Mouse (Mus musculus) stomach, embryonic 16.5 days (tissue): ENCODE measurements at regions not wholly inside any gene's neighbourhood (a gene's known extent, or its start where the extent isn't known, plus 50 kb on each side); places are given as distances from the start of the nearest gene placed in this dataset.
"Not testable (repeated sequence)": the region's sequence is repeated elsewhere in the genome, so short reads cannot be mapped to it uniquely, and the experiment has no call there.

ENCODE experiments used
- ATAC-seq: fragments of 200-750 bp; cut with Nextera tagmentation; 2 replicates; pipeline ENCODE4 v1.8.0; 2017; ENCODE audit warnings: moderate number of reproducible peaks, moderate TSS enrichment; ENCODE audit not compliant: insufficient read depth, low FRiP score
- H3K27ac ChIP-seq: fragments of 300-500 bp; sonication (generic); 2 replicates; pipeline ENCODE4 v1.5.1; 2014; ENCODE audit warnings: low read length
- H3K27me3 ChIP-seq: fragments of 300-500 bp; sonication (generic); 2 replicates; pipeline ENCODE4 v1.6.1; 2014; ENCODE audit warnings: low read length, control low read depth, mixed read lengths; ENCODE audit not compliant: control insufficient read depth, insufficient read depth
- H3K36me3 ChIP-seq: fragments of 300-500 bp; sonication (generic); 2 replicates; pipeline ENCODE4 v1.6.1; 2014; ENCODE audit warnings: low read length; ENCODE audit not compliant: control insufficient read depth, insufficient read depth
- H3K4me1 ChIP-seq: fragments of 300-500 bp; sonication (generic); 2 replicates; pipeline ENCODE4 v1.6.1; 2014; ENCODE audit warnings: low read length, control low read depth, mixed read lengths; ENCODE audit not compliant: control insufficient read depth, insufficient read depth
- H3K4me2 ChIP-seq: fragments of 300-500 bp; sonication (generic); 2 replicates; pipeline ENCODE4 v1.6.1; 2014; ENCODE audit warnings: low read depth, low read length, mixed read lengths
- H3K4me3 ChIP-seq: fragments of 300-500 bp; sonication (generic); replicated peaks from 2 replicates; pipeline ENCODE4 v1.5.1; 2014; ENCODE audit warnings: mild to moderate bottlenecking, low read length
- H3K9ac ChIP-seq: fragments of 300-500 bp; sonication (generic); 2 replicates; pipeline ENCODE4 v1.6.1; 2014; ENCODE audit warnings: low read length
- H3K9me3 ChIP-seq: fragments of 300-500 bp; sonication (generic); replicated peaks from 2 replicates; pipeline ENCODE4 v1.6.1; 2016; ENCODE audit warnings: low read length, control low read depth; ENCODE audit not compliant: control insufficient read depth
- WGBS: fragments of 180-500 bp; shearing (Covaris S2); extraction: QIAGEN DNeasy Blood & Tissue Kit; methylation state at CpG from one replicate; pipeline ENCODE4 v1.1.7; 2014; 5-methylcytosine and 5-hydroxymethylcytosine counted together

- no peak overlapping the region for H3K9ac ChIP-seq
- WGBS, result 68% methylated on average over 3 of the region's 3 CpGs
- H3K36me3 ChIP-seq, result no peaks in the 10 kb centered on the region
- H3K4me2 ChIP-seq, result no peak overlapping the region
- no peaks in the 10 kb centered on the region for H3K4me1 ChIP-seq
- no peaks in the 10 kb centered on the region for H3K9me3 ChIP-seq
- H3K27me3 ChIP-seq, result no peaks in the 10 kb centered on the region
- H3K4me3 ChIP-seq, result no peak overlapping the region
- no peak overlapping the region for H3K27ac ChIP-seq
- no peak for ATAC-seq
These were observed 393.6 kb upstream of the Stxbp6 start for GRCm38 (mm10) chr12:45468093-45468492.

- peak; percentile 85 for ATAC-seq
- WGBS, result 29% methylated on average over 2 of the region's 2 CpGs
- no peak overlapping the region for H3K4me3 ChIP-seq
These were observed 392.5 kb upstream of the Stxbp6 start for GRCm38 (mm10) chr12:45467058-45467457.

GRCm38 (mm10) chr12:45466066-45466465, 391.6 kb upstream of the Stxbp6 start:
- no peaks in the 10 kb centered on the region for H3K27me3 ChIP-seq
- WGBS, result 54% methylated on average over 3 of the region's 3 CpGs
- no peak overlapping the region for H3K27ac ChIP-seq
- no peak overlapping the region for H3K4me3 ChIP-seq
- no peaks in the 10 kb centered on the region for H3K9me3 ChIP-seq
- H3K4me2 ChIP-seq, result no peak overlapping the region
- no peak for ATAC-seq
- H3K36me3 ChIP-seq, result no peaks in the 10 kb centered on the region
- no peak overlapping the region for H3K9ac ChIP-seq
- H3K4me1 ChIP-seq, result no peaks in the 10 kb centered on the region

More at GRCm38 (mm10) chr12:45467058-45467457, 392.5 kb upstream of the Stxbp6 start:
- Histone ChIP-seq H3K9ac (no peak overlapping the region), H3K36me3 (no peaks in the 10 kb centered on the region), H3K9me3 (no peaks in the 10 kb centered on the region), H3K27me3 (no peaks in the 10 kb centered on the region), H3K4me1 (no peaks in the 10 kb centered on the region), H3K4me2 (no peak overlapping the region), H3K27ac (no peak overlapping the region)

- WGBS, result 81% methylated on average over 2 of the region's 2 CpGs
- no peak overlapping the region for H3K4me2 ChIP-seq
- no peaks in the 10 kb centered on the region for H3K27me3 ChIP-seq
- no peak overlapping the region for H3K9ac ChIP-seq
- no peak for ATAC-seq
- no peaks in the 10 kb centered on the region for H3K36me3 ChIP-seq
- no peaks in the 10 kb centered on the region for H3K4me1 ChIP-seq
- H3K9me3 ChIP-seq, result no peaks in the 10 kb centered on the region
- H3K27ac ChIP-seq, result no peak overlapping the region
- H3K4me3 ChIP-seq, result no peak overlapping the region
These were observed 390.4 kb upstream of the Stxbp6 start for GRCm38 (mm10) chr12:45464952-45465351.

- not testable (repeated sequence) for H3K9ac ChIP-seq, H3K36me3 ChIP-seq, H3K4me1 ChIP-seq, H3K9me3 ChIP-seq, H3K27me3 ChIP-seq, ATAC-seq, H3K4me3 ChIP-seq, H3K27ac ChIP-seq, H3K4me2 ChIP-seq
- WGBS, result 80% methylated on average over 8 of the region's 8 CpGs
These were observed 384.2 kb upstream of the Stxbp6 start for GRCm38 (mm10) chr12:45458746-45459145.

GRCm38 (mm10) chr12:45443512-45444190, 369.1 kb upstream of the Stxbp6 start:
- Histone ChIP-seq H3K27ac (no peak overlapping the region), H3K4me2 (no peak overlapping the region), H3K4me3 (no peak overlapping the region), H3K9ac (no peak overlapping the region), H3K4me1 (no peaks in the 10 kb centered on the region), H3K27me3 (no peaks in the 10 kb centered on the region), H3K9me3 (no peaks in the 10 kb centered on the region), H3K36me3 (no peaks in the 10 kb centered on the region)
- 51% methylated on average over 8 of the region's 8 CpGs for WGBS
- ATAC-seq, result no peak

- no peak for ATAC-seq
- H3K4me2 ChIP-seq, result no peak overlapping the region
- H3K36me3 ChIP-seq, result no peaks in the 10 kb centered on the region
- H3K4me3 ChIP-seq, result no peak overlapping the region
- H3K27me3 ChIP-seq, result no peaks in the 10 kb centered on the region
- no peak overlapping the region for H3K27ac ChIP-seq
- H3K9ac ChIP-seq, result no peak overlapping the region
- no peaks in the 10 kb centered on the region for H3K4me1 ChIP-seq
- WGBS, result 28% methylated on average over 4 of the region's 4 CpGs
- H3K9me3 ChIP-seq, result no peaks in the 10 kb centered on the region
These were observed 368.0 kb upstream of the Stxbp6 start for GRCm38 (mm10) chr12:45442474-45442873.

- no peak overlapping the region for H3K27ac ChIP-seq
- no peaks in the 10 kb centered on the region for H3K4me1 ChIP-seq
- H3K4me3 ChIP-seq, result no peak overlapping the region
- H3K4me2 ChIP-seq, result no peak overlapping the region
- H3K9ac ChIP-seq, result no peak overlapping the region
- no peaks in the 10 kb centered on the region for H3K27me3 ChIP-seq
- ATAC-seq, result no peak
- H3K36me3 ChIP-seq, result no peaks in the 10 kb centered on the region
- WGBS, result 79% methylated on average over 2 of the region's 2 CpGs
- no peaks in the 10 kb centered on the region for H3K9me3 ChIP-seq
These were observed 365.2 kb upstream of the Stxbp6 start for GRCm38 (mm10) chr12:45439745-45440144.

GRCm38 (mm10) chr12:45437271-45437670, 362.8 kb upstream of the Stxbp6 start:
- Histone ChIP-seq H3K4me2 (no peak overlapping the region), H3K4me3 (no peak overlapping the region), H3K27ac (no peak overlapping the region), H3K4me1 (no peaks in the 10 kb centered on the region), H3K36me3 (no peaks in the 10 kb centered on the region), H3K9ac (no peak overlapping the region), H3K9me3 (no peaks in the 10 kb centered on the region), H3K27me3 (no peaks in the 10 kb centered on the region)
- ATAC-seq, result no peak
